In genomic region chr2:121806171-121806943, GRCm38 (mm10) we compare ENCODE assay signal across 8 mouse cellular contexts. TPM values are rescaled to one million over a fixed set of nuclear protein-coding genes. Genes with fewer than 3 reads are reported as not detected.
DNase-seq lines count a peak whose midpoint lies in the region; ATAC-seq lines count a peak whose summit lies in the region.

No protein-coding gene starts in this region.

- H3K4me2 ChIP-seq in neural tube, embryonic 13.5 days, result peak overlapping the region; percentile 89

- H3K27me3 ChIP-seq in limb, embryonic 10.5 days (ENCODE audit: low read depth, poor library complexity, severe bottlenecking), result peaks cover 59% of the 10 kb centered on the region
- H3K27me3 ChIP-seq in neural tube, embryonic 13.5 days, result no peaks in the 10 kb centered on the region

- H3K27ac ChIP-seq in limb, embryonic 10.5 days, result peak overlapping the region; percentile 80
- peak overlapping the region; percentile 96 for H3K27ac ChIP-seq in neural tube, embryonic 13.5 days (replicated peaks)

- H3K4me1 ChIP-seq in limb, embryonic 10.5 days, result peaks cover 16% of the 10 kb centered on the region
- peaks cover 15% of the 10 kb centered on the region for H3K4me1 ChIP-seq in neural tube, embryonic 13.5 days (replicated peaks)

- ATAC-seq in neural tube, embryonic 13.5 days (ENCODE audit: low read depth), result peak; percentile 90
- ATAC-seq in megakaryocyte-erythroid progenitor cell, adult 5-6 weeks (replicated peaks; ENCODE audit: low FRiP score, low TSS enrichment, poor library complexity, severe bottlenecking), result no peak

- H3K9me3 ChIP-seq in limb, embryonic 10.5 days (replicated peaks), result no peaks in the 10 kb centered on the region
- no peaks in the 10 kb centered on the region for H3K9me3 ChIP-seq in neural tube, embryonic 13.5 days

- peak; percentile 35 for DNase-seq in layer of hippocampus, adult 11-12 months (ENCODE audit: low spot score)
- no peak for DNase-seq in layer of hippocampus, adult 9-10 months (ENCODE audit: low spot score)
- DNase-seq in adrenal gland, adult (ENCODE audit: inconsistent age in 2 of 2, low spot score in 1 of 2), result peak; percentile 70 to 88
- peak; percentile 24 for DNase-seq in embryo, embryonic 11.5 days (ENCODE audit: low read depth, low spot score)
- peak; percentile 5 for DNase-seq in heart, postnatal 4 days
- peak; percentile 76 for DNase-seq in limb, embryonic 10.5 days (ENCODE audit: low spot score)

- H3K4me3 ChIP-seq in limb, embryonic 10.5 days, result peak overlapping the region; percentile 85
- H3K4me3 ChIP-seq in neural tube, embryonic 13.5 days, result peak overlapping the region; percentile 87

- peak overlapping the region; percentile 87 for H3K9ac ChIP-seq in neural tube, embryonic 13.5 days

- under 1% methylated on average over 90 of the region's 90 CpGs for WGBS in limb, embryonic 10.5 days
- under 1% methylated on average over 77 of the region's 90 CpGs for WGBS in neural tube, embryonic 13.5 days

- no peaks in the 10 kb centered on the region for H3K36me3 ChIP-seq in limb, embryonic 10.5 days
- H3K36me3 ChIP-seq in neural tube, embryonic 13.5 days, result no peaks in the 10 kb centered on the region

RNA-seq across cellular contexts. Expression of gene Frmd5, which starts 0.5 kb away (rescaled TPM):
- 100 to 1,000 TPM; 161 to 204 TPM for total RNA-seq in heart, postnatal 4 days (2021)
- polyA plus RNA-seq in limb, embryonic 10.5 days (2016; fragmentation: Nextera tagmentation; extraction: Ambion mirVana), result 1.7 and 2.4 TPM in 2 replicates
- polyA plus RNA-seq in neural tube, embryonic 13.5 days (2015; fragmentation: Nextera tagmentation; extraction: Ambion mirVana), result 28.1 and 31.9 TPM in 2 replicates
- not detected in 2 replicates for total RNA-seq in megakaryocyte-erythroid progenitor cell, adult 5-6 weeks (2014; fragmentation: Nextera tagmentation)
- not detected in 2 replicates for total RNA-seq in megakaryocyte-erythroid progenitor cell, adult 5-6 weeks (2017)

Comparison
In these comparisons a context has a peak if more than half of its experiments do, and no peak if none do; other contexts are left out.
1. RNA of gene Frmd5, which starts 0.5 kb away (total RNA-seq): 161 to 204 TPM in heart, postnatal 4 days; not detected in megakaryocyte-erythroid progenitor cell, adult 5-6 weeks; every median in the first group is over 100 times any median in the second.